12 mouse cellular contexts compared by ENCODE assay signal in genomic region chr10:76260358-76261059, GRCm38 (mm10). TPM values are rescaled to one million over a fixed set of nuclear protein-coding genes. Genes with fewer than 3 reads are reported as not detected.
DNase-seq lines count a peak whose midpoint lies in the region; ATAC-seq and TF ChIP-seq lines count a peak whose summit lies in the region.
"Had no signal": no experiment of that assay in that cellular context is flagged by ENCODE, and none has a peak within 500 bp of the region (broad histone marks: within the 10 kb centered on the region; RNA-seq: fewer than 3 reads in every experiment).

No protein-coding gene starts in this region.

- no peak overlapping the region for H3K27ac ChIP-seq in intestine, postnatal 0 days (ENCODE audit: low read depth, low read length)
- no peak overlapping the region for H3K27ac ChIP-seq in intestine, embryonic 15.5 days
- no peak overlapping the region for H3K27ac ChIP-seq in hindbrain, embryonic 14.5 days
- no peak overlapping the region for H3K27ac ChIP-seq in liver, embryonic 11.5 days (ENCODE audit: low read depth, low read length)
- H3K27ac ChIP-seq: heart, embryonic 10.5 days had no signal

- DNase-seq in right cerebral cortex, adult 18-20 months = peak; percentile 44
- no peak for DNase-seq in right cerebral cortex, postnatal 36 days (ENCODE audit: low spot score in 2 of 2)
- DNase-seq in hindbrain, embryonic 14.5 days (ENCODE audit: low spot score) = peak; percentile 55
- no peak for DNase-seq in adrenal gland, adult 8-10 months
- no peak for DNase-seq in liver, embryonic 11.5 days (ENCODE audit: low spot score)
- DNase-seq: thymus, postnatal 4 days had no signal

- no peak overlapping the region for H3K4me3 ChIP-seq in intestine, postnatal 0 days (ENCODE audit: low read depth, low read length)
- no peak overlapping the region for H3K4me3 ChIP-seq in intestine, embryonic 15.5 days (replicated peaks)
- H3K4me3 ChIP-seq in hindbrain, embryonic 14.5 days (replicated peaks; ENCODE audit: low read length) = no peak overlapping the region
- no peak overlapping the region for H3K4me3 ChIP-seq in liver, embryonic 11.5 days (ENCODE audit: low read depth, low read length)
- H3K4me3 ChIP-seq: heart, embryonic 10.5 days; myocyte had no signal

- no peaks in the 10 kb centered on the region for H3K27me3 ChIP-seq in intestine, postnatal 0 days (replicated peaks; ENCODE audit: control insufficient read depth, insufficient read depth, low read length)
- no peaks in the 10 kb centered on the region for H3K27me3 ChIP-seq in intestine, embryonic 15.5 days (replicated peaks)
- no peaks in the 10 kb centered on the region for H3K27me3 ChIP-seq in hindbrain, embryonic 14.5 days (ENCODE audit: control insufficient read depth, insufficient read depth, low read length)
- H3K27me3 ChIP-seq in liver, embryonic 11.5 days (replicated peaks; ENCODE audit: control insufficient read depth, insufficient read depth, low read length) = no peaks in the 10 kb centered on the region
- H3K27me3 ChIP-seq: Patski had no signal

- TF ChIP-seq CTCF in intestine, postnatal 0 days (IDR thresholded peaks at IDR 0.05; ENCODE audit: low read depth) = peak; percentile 60

- no peak overlapping the region for H3K9ac ChIP-seq in intestine, postnatal 0 days (ENCODE audit: low read depth, low read length)
- no peak overlapping the region for H3K9ac ChIP-seq in intestine, embryonic 15.5 days
- no peak overlapping the region for H3K9ac ChIP-seq in hindbrain, embryonic 14.5 days
- no peak overlapping the region for H3K9ac ChIP-seq in liver, embryonic 11.5 days (ENCODE audit: low read depth, low read length)

- WGBS in intestine, postnatal 0 days = 53% methylated on average over 11 of the region's 11 CpGs
- WGBS in intestine, embryonic 15.5 days = 52% methylated on average over 11 of the region's 11 CpGs
- WGBS in hindbrain, embryonic 14.5 days = 60% methylated on average over 11 of the region's 11 CpGs
- 61% methylated on average over 11 of the region's 11 CpGs for WGBS in liver, embryonic 11.5 days

- ATAC-seq in intestine, postnatal 0 days = no peak
- ATAC-seq in intestine, embryonic 15.5 days = no peak
- ATAC-seq in hindbrain, embryonic 14.5 days (ENCODE audit: low FRiP score) = no peak
- no peak for ATAC-seq in liver, embryonic 11.5 days (replicated peaks; ENCODE audit: low FRiP score)
- ATAC-seq: Patski had no signal

- H3K36me3 ChIP-seq in intestine, postnatal 0 days (ENCODE audit: control insufficient read depth, insufficient read depth) = peaks cover 12% of the 10 kb centered on the region
- H3K36me3 ChIP-seq in intestine, embryonic 15.5 days = no peaks in the 10 kb centered on the region; the same call in 1 of the 2 replicates
- peaks cover 28% of the 10 kb centered on the region for H3K36me3 ChIP-seq in hindbrain, embryonic 14.5 days (replicated peaks; ENCODE audit: control insufficient read depth, insufficient read depth)
- no peaks in the 10 kb centered on the region for H3K36me3 ChIP-seq in liver, embryonic 11.5 days (ENCODE audit: control insufficient read depth, insufficient read depth, low read length)

- no peak overlapping the region for H3K4me2 ChIP-seq in intestine, postnatal 0 days (replicated peaks; ENCODE audit: low read depth)
- no peak overlapping the region for H3K4me2 ChIP-seq in intestine, embryonic 15.5 days (replicated peaks)
- H3K4me2 ChIP-seq in hindbrain, embryonic 14.5 days (replicated peaks) = no peak overlapping the region
- no peak overlapping the region for H3K4me2 ChIP-seq in liver, embryonic 11.5 days

- no peaks in the 10 kb centered on the region; the same call in 1 of the 2 replicates for H3K4me1 ChIP-seq in intestine, postnatal 0 days (replicated peaks; ENCODE audit: control insufficient read depth, insufficient read depth, low read length)
- H3K4me1 ChIP-seq in intestine, embryonic 15.5 days (replicated peaks) = no peaks in the 10 kb centered on the region
- H3K4me1 ChIP-seq in hindbrain, embryonic 14.5 days (replicated peaks; ENCODE audit: control insufficient read depth, insufficient read depth, low read length) = no peaks in the 10 kb centered on the region
- no peaks in the 10 kb centered on the region for H3K4me1 ChIP-seq in liver, embryonic 11.5 days (replicated peaks; ENCODE audit: control insufficient read depth, insufficient read depth, low read length)

- no peaks in the 10 kb centered on the region for H3K9me3 ChIP-seq in intestine, postnatal 0 days (ENCODE audit: control insufficient read depth)
- H3K9me3 ChIP-seq in intestine, embryonic 15.5 days = no peaks in the 10 kb centered on the region
- H3K9me3 ChIP-seq in hindbrain, embryonic 14.5 days (ENCODE audit: control insufficient read depth, low read length) = no peaks in the 10 kb centered on the region
- H3K9me3 ChIP-seq in liver, embryonic 11.5 days (ENCODE audit: control insufficient read depth, low read length) = no peaks in the 10 kb centered on the region
- H3K9me3 ChIP-seq: heart, embryonic 10.5 days had no signal

RNA-seq across cellular contexts. Expression of gene S100b, which starts 6.9 kb away (rescaled TPM):
- polyA plus RNA-seq in intestine, postnatal 0 days (2015; fragmentation: Nextera tagmentation; extraction: Ambion mirVana) = 5.9 and 7.0 TPM in 2 replicates
- polyA plus RNA-seq in intestine, embryonic 15.5 days (2015; fragmentation: Nextera tagmentation; extraction: Ambion mirVana) = 2.2 and 2.6 TPM in 2 replicates
- 2.9 and 4.4 TPM in 2 replicates for polyA plus RNA-seq in hindbrain, embryonic 14.5 days (2014; fragmentation: Nextera tagmentation; extraction: Ambion mirVana)
- 10 to 100 TPM in 3 of 4 experiments, 1 to 10 TPM in 1; 7.3 to 35.5 (median 12.7) TPM for total RNA-seq in adrenal gland, adult 8-10 months (2022)
- polyA plus RNA-seq in liver, embryonic 11.5 days (2014; fragmentation: Nextera tagmentation; extraction: Ambion mirVana) = not detected in 2 replicates
- polyA plus RNA-seq: liver, adult 2 months had no signal

RNA-seq across cellular contexts. Expression of gene Prmt2, which starts 22.8 kb away (rescaled TPM):
- polyA plus RNA-seq in intestine, postnatal 0 days (2015; fragmentation: Nextera tagmentation; extraction: Ambion mirVana) = 23.9 and 25.6 TPM in 2 replicates
- 42.6 and 43.7 TPM in 2 replicates for polyA plus RNA-seq in intestine, embryonic 15.5 days (2015; fragmentation: Nextera tagmentation; extraction: Ambion mirVana)
- polyA plus RNA-seq in hindbrain, embryonic 14.5 days (2014; fragmentation: Nextera tagmentation; extraction: Ambion mirVana) = 306 and 367 TPM in 2 replicates
- total RNA-seq in adrenal gland, adult 8-10 months (2022) = 10 to 100 TPM; 24.6 to 33.5 (median 29.3) TPM
- 21.2 and 21.6 TPM in 2 replicates for polyA plus RNA-seq in liver, embryonic 11.5 days (2014; fragmentation: Nextera tagmentation; extraction: Ambion mirVana)

Comparison
In these comparisons a context has a peak if more than half of its experiments do, and no peak if none do; other contexts are left out.
1. DNase-seq: peak in right cerebral cortex, adult 18-20 months (single experiment) and hindbrain, embryonic 14.5 days (single experiment); none in right cerebral cortex, postnatal 36 days (0 of 2), adrenal gland, adult 8-10 months (single experiment) and liver, embryonic 11.5 days (single experiment).